Mouse (Mus musculus): ENCODE results near the gene Ston2.

- TF ChIP-seq CTCF (IDR thresholded peaks at IDR 0.05; ENCODE audit: low read depth) (no peak), EP300 (IDR thresholded peaks at IDR 0.05; ENCODE audit: low read depth) (0 out of 2 replicates have a peak, but pooled peaks have one; percentile 30)
Measured at GRCm38 (mm10) chr12:91668529-91669245, 119.5 kb downstream of the Ston2 start.
